Mouse (Mus musculus): ENCODE measurements around the gene Tnrc6c.

- no peak for TF ChIP-seq POLR2A (IDR thresholded peaks at IDR 0.05; ENCODE audit: insufficient read depth, low read depth, low read length)
- peak; percentile 33 for TF ChIP-seq CTCF (IDR thresholded peaks at IDR 0.05)
- TF ChIP-seq EP300 (IDR thresholded peaks at IDR 0.05; ENCODE audit: insufficient read depth, low read depth, low read length) = no peak; the same call in 1 of the 2 replicates
Measured at GRCm38 (mm10) chr11:117653491-117654351, at the start of gene Tnrc6c.

All from heart, adult 2 months (tissue).